7 mouse cellular contexts compared by ENCODE assay signal in the genomic region with DNA sequence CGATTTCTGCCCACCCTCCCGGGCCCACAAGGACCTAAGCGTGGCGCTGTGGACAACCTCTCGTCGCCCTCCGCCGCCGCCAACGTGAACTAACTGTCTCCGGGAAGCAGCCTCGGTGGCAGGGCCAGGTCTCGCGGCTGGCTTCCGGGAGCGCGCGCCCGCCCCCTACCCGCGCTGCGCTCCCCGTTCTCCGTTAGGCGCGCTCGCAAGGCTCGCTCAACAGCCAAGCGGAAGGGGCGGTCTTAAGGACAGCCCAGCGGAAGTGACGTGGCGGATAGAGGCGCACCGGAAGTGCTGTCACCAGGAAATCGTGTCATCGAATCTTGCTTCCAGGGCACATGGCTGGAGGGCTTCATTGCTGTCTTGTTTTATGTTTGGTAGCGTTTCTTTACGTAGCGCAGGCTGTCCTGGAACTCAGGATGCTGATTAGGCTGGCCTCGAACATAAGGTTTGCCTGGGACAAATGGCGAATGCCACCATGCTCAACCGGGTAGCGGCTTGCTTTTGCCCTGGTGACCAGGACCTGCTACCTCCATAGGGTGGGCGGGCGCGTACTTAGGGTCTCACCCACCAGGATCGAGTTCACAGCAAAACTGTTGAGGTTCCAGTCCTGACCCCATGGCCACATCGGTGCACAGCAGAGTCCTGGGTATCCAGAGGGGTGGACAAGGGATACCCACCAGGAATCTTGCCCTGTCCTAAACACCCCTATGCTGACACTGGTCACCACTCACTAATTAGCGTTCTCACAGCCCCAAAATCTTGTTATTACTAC. TPM values are rescaled to one million over a fixed set of nuclear protein-coding genes. Genes with fewer than 3 reads are reported as not detected.
DNase-seq lines count a peak whose midpoint lies in the region; ATAC-seq and TF ChIP-seq lines count a peak whose summit lies in the region.

A gene (minus strand): TSS at position 269 of the 775 bp plus-strand sequence.

- peak within 1 kb of the TSS; percentile 89 for H3K27ac ChIP-seq in embryonic facial prominence, embryonic 14.5 days (replicated peaks; ENCODE audit: low read depth, low read length)
- peak within 1 kb of the TSS; percentile 91 for H3K27ac ChIP-seq in heart, adult 2 months
- peak within 1 kb of the TSS; percentile 69; the same call in 1 of the 2 replicates for H3K27ac ChIP-seq in limb, embryonic 13.5 days
- H3K27ac ChIP-seq in midbrain, embryonic 16.5 days (ENCODE audit: low read length) = peak within 1 kb of the TSS; percentile 73

- H3K4me2 ChIP-seq in embryonic facial prominence, embryonic 14.5 days (ENCODE audit: low read depth, low read length) = peak within 1 kb of the TSS; percentile 87
- H3K4me2 ChIP-seq in limb, embryonic 13.5 days (replicated peaks) = peak within 1 kb of the TSS; percentile 77
- peak within 1 kb of the TSS; percentile 93 for H3K4me2 ChIP-seq in midbrain, embryonic 16.5 days (ENCODE audit: low read length)

- no peaks in the 10 kb centered on the region for H3K9me3 ChIP-seq in embryonic facial prominence, embryonic 14.5 days (ENCODE audit: control insufficient read depth, low read length)
- H3K9me3 ChIP-seq in limb, embryonic 13.5 days = no peaks in the 10 kb centered on the region
- H3K9me3 ChIP-seq in midbrain, embryonic 16.5 days (replicated peaks; ENCODE audit: control insufficient read depth, low read length, poor library complexity, severe bottlenecking) = no peaks in the 10 kb centered on the region

- peak within 1 kb of the TSS; percentile 78 for H3K9ac ChIP-seq in embryonic facial prominence, embryonic 14.5 days (ENCODE audit: low read depth, low read length)
- H3K9ac ChIP-seq in heart, adult 2 months (ENCODE audit: low read depth, low read length) = peak within 1 kb of the TSS; percentile 91
- H3K9ac ChIP-seq in limb, embryonic 13.5 days = peak within 1 kb of the TSS; percentile 80
- H3K9ac ChIP-seq in midbrain, embryonic 16.5 days (ENCODE audit: low read depth, low read length) = peak within 1 kb of the TSS; percentile 74

- H3K79me2 ChIP-seq in heart, adult 2 months (replicated peaks; ENCODE audit: control insufficient read depth, insufficient read depth, low read length) = no peaks in the 10 kb centered on the region

- H3K4me3 ChIP-seq in embryonic facial prominence, embryonic 14.5 days (ENCODE audit: low read depth, low read length) = peak within 1 kb of the TSS; percentile 63
- H3K4me3 ChIP-seq in heart, adult 2 months = peak within 1 kb of the TSS; percentile 57
- peak within 1 kb of the TSS; percentile 62 for H3K4me3 ChIP-seq in limb, embryonic 13.5 days
- H3K4me3 ChIP-seq in midbrain, embryonic 16.5 days (ENCODE audit: low read depth, low read length) = peak within 1 kb of the TSS; percentile 68

- H3K36me3 ChIP-seq in embryonic facial prominence, embryonic 14.5 days (ENCODE audit: control insufficient read depth, insufficient read depth, low read length) = peaks cover 52% of the 10 kb centered on the region
- H3K36me3 ChIP-seq in heart, adult 2 months (ENCODE audit: control insufficient read depth, insufficient read depth, low read length) = peaks cover 11% of the 10 kb centered on the region
- peaks cover 44% of the 10 kb centered on the region for H3K36me3 ChIP-seq in limb, embryonic 13.5 days
- 0 out of 2 replicates have a peak, but pooled peaks cover 2% of the 10 kb centered on the region for H3K36me3 ChIP-seq in midbrain, embryonic 16.5 days (ENCODE audit: control insufficient read depth, insufficient read depth, low read length)

- 5% methylated on average over 40 of the region's 50 CpGs for WGBS in embryonic facial prominence, embryonic 14.5 days
- WGBS in heart, adult 2 months = 6% methylated on average over 50 of the region's 50 CpGs
- 4% methylated on average over 48 of the region's 50 CpGs for WGBS in limb, embryonic 13.5 days
- 6% methylated on average over 49 of the region's 50 CpGs for WGBS in midbrain, embryonic 16.5 days

- TF ChIP-seq CTCF in heart, adult 2 months (IDR thresholded peaks at IDR 0.05) = peak; percentile 47

- DNase-seq in adrenal gland, postnatal 4 days (ENCODE audit: low spot score in 2 of 2) = peak; percentile 60 to 86
- peak; percentile 98 for DNase-seq in embryonic facial prominence, embryonic 14.5 days (ENCODE audit: low spot score)
- DNase-seq in heart, adult 2 months = peak; percentile 94
- peak; percentile 93 to 95 for DNase-seq in kidney, adult 8-10 months
- DNase-seq in spleen, postnatal 10 days (ENCODE audit: low spot score in 2 of 2) = peak; percentile 86 to 94

- peak; percentile 21; the same call in 1 of the 2 replicates for TF ChIP-seq EP300 in heart, adult 2 months (IDR thresholded peaks at IDR 0.05; ENCODE audit: insufficient read depth, low read depth, low read length)

- TF ChIP-seq POLR2A in heart, adult 2 months (IDR thresholded peaks at IDR 0.05; ENCODE audit: insufficient read depth, low read depth, low read length) = peak; percentile 85

- H3K27me3 ChIP-seq in embryonic facial prominence, embryonic 14.5 days (replicated peaks; ENCODE audit: control insufficient read depth, insufficient read depth, low read length) = no peaks in the 10 kb centered on the region
- no peaks in the 10 kb centered on the region for H3K27me3 ChIP-seq in heart, adult 2 months (ENCODE audit: control insufficient read depth, insufficient read depth, low read length)
- H3K27me3 ChIP-seq in limb, embryonic 13.5 days = no peaks in the 10 kb centered on the region
- no peaks in the 10 kb centered on the region for H3K27me3 ChIP-seq in midbrain, embryonic 16.5 days (ENCODE audit: control insufficient read depth, insufficient read depth, low read depth, low read length)

- peak; percentile 92 for ATAC-seq in embryonic facial prominence, embryonic 14.5 days (ENCODE audit: low read depth)
- ATAC-seq in limb, embryonic 13.5 days (ENCODE audit: low FRiP score, low read depth) = peak; percentile 95
- ATAC-seq in midbrain, embryonic 16.5 days = peak; percentile 95

- peaks cover 11% of the 10 kb centered on the region for H3K4me1 ChIP-seq in embryonic facial prominence, embryonic 14.5 days (ENCODE audit: control insufficient read depth, insufficient read depth, low read length)
- H3K4me1 ChIP-seq in heart, adult 2 months (ENCODE audit: control insufficient read depth, insufficient read depth, low read length) = peaks cover 4% of the 10 kb centered on the region
- H3K4me1 ChIP-seq in limb, embryonic 13.5 days = peaks cover 37% of the 10 kb centered on the region
- H3K4me1 ChIP-seq in midbrain, embryonic 16.5 days (ENCODE audit: control insufficient read depth, insufficient read depth, low read length) = peaks cover 26% of the 10 kb centered on the region

- intact Hi-C loops in heart, adult 2 months (cut with DNase I) = loop anchor here (10.0 kb wide), 1 partner anchor 567 kb away; a partner anchor contains a TSS

RNA-seq across cellular contexts. Expression of the gene that starts here (rescaled TPM):
- 10 to 100 TPM; 37.5 to 39.1 TPM for total RNA-seq in adrenal gland, postnatal 4 days (2021)
- polyA plus RNA-seq in embryonic facial prominence, embryonic 14.5 days (2014; fragmentation: Nextera tagmentation; extraction: Ambion mirVana) = 50.9 and 53.7 TPM in 2 replicates
- total RNA-seq in heart, adult 2 months (2021) = 10 to 100 TPM; 23.1 to 23.3 TPM
- 28.0 and 43.2 TPM in 2 replicates for polyA plus RNA-seq in heart, adult 2 months (2012; rRNA removed)
- 57.9 and 59.5 TPM in 2 replicates for polyA plus RNA-seq in limb, embryonic 13.5 days (2015; fragmentation: Nextera tagmentation; extraction: Ambion mirVana)
- polyA plus RNA-seq in midbrain, embryonic 16.5 days (2015; fragmentation: Nextera tagmentation; extraction: Ambion mirVana) = 45.4 and 46.6 TPM in 2 replicates

Comparison
In these comparisons a context has a peak if more than half of its experiments do, and no peak if none do; other contexts are left out.
1. Peak in every context shown above with its lines: DNase-seq, ATAC-seq, H3K4me3 ChIP-seq and H3K27ac ChIP-seq.